Mouse (Mus musculus): ENCODE results near the gene Caln1. TPM values are rescaled to one million over a fixed set of nuclear protein-coding genes. Genes with fewer than 3 reads are reported as not detected.

The Caln1 gene
- total RNA-seq, 2 experiments from 2014 or later, result 0.16 TPM; not detected in 1

Other genes starting within 250 kb of the Caln1 start
- gene Kctd7, start 224.6 kb upstream of the Caln1 start, total RNA-seq (2021), result 1 to 10 TPM; 2.8 to 3.9 TPM
- gene Rabgef1, start 197.7 kb upstream of the Caln1 start, total RNA-seq (2021), result 10 to 100 TPM; 71.7 to 81.0 TPM
- gene Tmem248, start 152.4 kb upstream of the Caln1 start, total RNA-seq (2021), result 10 to 100 TPM; 36.0 to 40.1 TPM
- gene Sbds, start 113.9 kb upstream of the Caln1 start, total RNA-seq (2021), result 10 to 100 TPM; 25.5 to 25.6 TPM
- 1 to 10 TPM; 8.7 to 8.8 TPM for gene Tyw1, start 113.8 kb upstream of the Caln1 start, total RNA-seq (2021)
- not detected for gene A330070K13Rik, start 15.2 kb downstream of the Caln1 start, total RNA-seq (2021)

All from gastrocnemius, postnatal 25 days (tissue).